Mouse (Mus musculus) ES-E14 (cell line): ENCODE results near the gene Itsn2. TPM values are rescaled to one million over a fixed set of nuclear protein-coding genes. Genes with fewer than 3 reads are reported as not detected.

Source experiments
- DNase-seq: peaks from one replicate; pipeline ENCODE4 v3.0.0-alpha.2; 2013; ENCODE audit warnings: low read depth, low spot score
- H3K27ac ChIP-seq: 2 replicates; pipeline ENCODE4 v1.5.1; 2012; ENCODE audit warnings: low read depth, mild to moderate bottlenecking, low read length, moderate library complexity, mixed read lengths; ENCODE audit not compliant: poor library complexity, insufficient read depth, severe bottlenecking
- H3K36me3 ChIP-seq: 2 replicates; pipeline ENCODE4 v1.6.1; 2012; ENCODE audit warnings: mild to moderate bottlenecking, low read length, moderate library complexity, mixed read lengths; ENCODE audit not compliant: control insufficient read depth, poor library complexity, insufficient read depth, severe bottlenecking
- H3K4me1 ChIP-seq, 2 experiments: fragments of 150-350 bp in 1 of 2; sonication (generic) in 1 of 2; 2 replicates each; pipeline ENCODE4 v1.6.1; 2012; ENCODE audit warnings: low read length in 2 of 2, mild to moderate bottlenecking in 1 of 2, mixed read lengths in 1 of 2; ENCODE audit not compliant: control insufficient read depth in 2 of 2, insufficient read depth in 2 of 2, poor library complexity in 1 of 2
- H3K4me3 ChIP-seq, 2 experiments: fragments of 150-350 bp in 1 of 2; sonication (generic) in 1 of 2; 2 replicates each; pipeline ENCODE4 v1.5.1; 2012; ENCODE audit warnings: low read length in 2 of 2, low read depth in 1 of 2, mild to moderate bottlenecking in 1 of 2, mixed read lengths in 1 of 2; ENCODE audit not compliant: insufficient read depth in 1 of 2, poor library complexity in 1 of 2, severe bottlenecking in 1 of 2
- H3K9ac ChIP-seq: 2 replicates; pipeline ENCODE4 v1.6.1; 2012; ENCODE audit warnings: low read depth, mild to moderate bottlenecking, low read length, mixed read lengths; ENCODE audit not compliant: poor library complexity, insufficient read depth, severe bottlenecking
- H3K9me3 ChIP-seq: fragments of 150-350 bp; sonication (generic); 2 replicates; pipeline ENCODE4 v1.6.1; 2012; ENCODE audit warnings: low read depth, mild to moderate bottlenecking, low read length; ENCODE audit not compliant: control insufficient read depth, insufficient read depth
- CHD2 ChIP-seq: IDR thresholded peaks from 2 replicates; pipeline ENCODE4 v1.6.1; 2014; ENCODE audit warnings: mild to moderate bottlenecking, low read depth, low read length, inconsistent platforms
- HCFC1 ChIP-seq: IDR thresholded peaks from 2 replicates; pipeline ENCODE4 v1.6.1; 2012; ENCODE audit warnings: low read length, inconsistent platforms, borderline replicate concordance; ENCODE audit not compliant: insufficient read depth
- MAFK ChIP-seq: IDR thresholded peaks from 2 replicates; pipeline ENCODE4 v1.6.1; 2014; ENCODE audit warnings: mild to moderate bottlenecking, low read depth, low read length, inconsistent platforms; ENCODE audit not compliant: insufficient read depth
- ZC3H11A ChIP-seq: IDR thresholded peaks from 2 replicates; pipeline ENCODE4 v1.6.1; 2012; ENCODE audit warnings: low read depth, mild to moderate bottlenecking, inconsistent platforms, low read length, borderline replicate concordance
- ZNF384 ChIP-seq: IDR thresholded peaks from 2 replicates; pipeline ENCODE4 v1.6.1; 2012; ENCODE audit warnings: low read depth, low read length, inconsistent platforms
- in situ Hi-C, 2 experiments: fragments of 600-800 bp; cut with MboI; formaldehyde crosslinking; loops; one replicate each; pipeline ENCODE4 v1.15.1; 2025; ENCODE audit warnings: low sequenced_read_pairs in 2 of 2, inconsistent platforms in 1 of 2; ENCODE audit not compliant: unreplicated experiment in 2 of 2
- total RNA-seq: library from RNA; depleted of rRNA; stranded (reverse); fragments of 300-350 nt; gene quantifications from 2 replicates; pipeline ENCODE4 v1.2.3, GENCODE M21; 2012

Gene Itsn2
- total RNA-seq, 1 experiment, result 35.4 TPM

DNA sequence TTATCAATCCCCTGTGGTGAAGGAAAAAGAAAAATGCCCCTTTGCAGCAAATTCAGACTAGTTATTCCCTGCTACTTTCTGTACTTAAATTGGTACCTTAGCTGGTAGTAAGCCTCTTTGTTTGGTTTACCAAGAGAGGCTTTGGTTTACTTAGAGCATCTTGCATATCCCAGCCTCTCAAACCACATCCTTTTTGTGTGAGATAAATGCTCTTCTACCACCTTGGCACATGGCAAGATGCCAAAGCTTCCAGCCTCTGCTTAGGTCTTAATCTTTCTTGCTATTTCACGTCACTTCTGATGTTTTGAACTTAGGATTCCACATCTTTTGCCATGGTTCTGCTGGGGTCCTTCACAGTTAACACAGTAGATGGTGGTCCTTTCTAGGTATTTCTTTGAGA lies 31.8 kb downstream of the Itsn2 start:
- in situ Hi-C loops, result no loop called here
- TF ChIP-seq ZC3H11A, result no peak
- no peak for TF ChIP-seq CHD2
- no peak for TF ChIP-seq MAFK
- TF ChIP-seq ZNF384, result no peak
- no peak for TF ChIP-seq HCFC1

DNA sequence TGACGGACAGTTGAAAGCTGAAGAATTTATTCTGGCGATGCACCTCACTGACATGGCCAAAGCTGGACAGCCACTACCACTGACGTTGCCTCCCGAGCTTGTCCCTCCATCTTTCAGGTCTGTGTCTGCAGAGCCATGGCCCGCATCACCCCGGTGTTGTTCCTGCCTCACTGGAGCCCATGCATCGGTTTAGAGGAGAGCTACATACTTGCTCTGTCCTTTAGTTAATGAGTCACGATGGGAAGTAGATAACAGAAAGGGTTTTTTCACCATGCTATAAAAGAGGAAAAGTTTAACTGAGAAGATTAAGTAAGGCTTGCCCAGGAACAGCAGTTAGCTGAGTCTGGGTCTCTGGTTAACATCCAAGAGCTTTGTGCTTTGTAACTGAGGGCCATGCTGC lies 40.5 kb downstream of the Itsn2 start:
- in situ Hi-C loops, result no loop called here
- no peak for TF ChIP-seq ZC3H11A
- TF ChIP-seq CHD2, result no peak
- TF ChIP-seq ZNF384, result no peak
- TF ChIP-seq HCFC1, result no peak
- no peak for TF ChIP-seq MAFK
- DNase-seq, result no peak
- H3K4me3 ChIP-seq, result no peak overlapping the region
- H3K9me3 ChIP-seq, result no peaks in the 10 kb centered on the region
- H3K9ac ChIP-seq, result no peak overlapping the region
- H3K4me1 ChIP-seq, result no peaks in the 10 kb centered on the region
- peaks cover 17% of the 10 kb centered on the region for H3K36me3 ChIP-seq
- H3K27ac ChIP-seq, result no peak overlapping the region

More for the DNA sequence above, 31.8 kb downstream of the Itsn2 start:
- Histone ChIP-seq H3K9me3 (no peaks in the 10 kb centered on the region), H3K9ac (no peak overlapping the region), H3K27ac (no peak overlapping the region), H3K4me3 (no peak overlapping the region), H3K36me3 (no peaks in the 10 kb centered on the region), H3K4me1 (no peaks in the 10 kb centered on the region)
- DNase-seq, result no peak

DNA sequence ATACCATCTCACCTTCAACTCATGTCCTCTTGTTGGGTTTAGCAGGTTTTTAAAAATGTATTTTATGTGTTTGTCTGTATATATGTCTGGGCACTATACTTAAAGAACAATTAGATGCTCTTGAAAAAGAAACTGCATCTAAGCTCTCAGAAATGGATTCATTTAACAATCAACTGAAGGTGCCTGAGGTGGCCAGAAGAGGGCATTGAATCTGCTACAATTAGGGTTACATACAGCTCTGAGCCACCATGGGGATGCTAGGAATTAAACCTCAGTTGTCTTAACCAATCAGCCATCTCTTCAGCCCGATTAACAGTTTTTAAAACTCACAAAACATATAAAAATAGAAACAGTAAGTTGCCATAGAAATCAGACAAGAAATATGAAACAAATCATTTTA lies 46.0 kb downstream of the Itsn2 start:
- Histone ChIP-seq H3K36me3 (peaks cover 13% of the 10 kb centered on the region), H3K9ac (no peak overlapping the region), H3K27ac (no peak overlapping the region), H3K4me3 (no peak overlapping the region), H3K9me3 (no peaks in the 10 kb centered on the region), H3K4me1 (no peaks in the 10 kb centered on the region)
- in situ Hi-C loops, result no loop called here
- no peak for DNase-seq
- TF ChIP-seq MAFK (no peak), ZNF384 (no peak), HCFC1 (no peak), ZC3H11A (no peak), CHD2 (no peak)

DNA sequence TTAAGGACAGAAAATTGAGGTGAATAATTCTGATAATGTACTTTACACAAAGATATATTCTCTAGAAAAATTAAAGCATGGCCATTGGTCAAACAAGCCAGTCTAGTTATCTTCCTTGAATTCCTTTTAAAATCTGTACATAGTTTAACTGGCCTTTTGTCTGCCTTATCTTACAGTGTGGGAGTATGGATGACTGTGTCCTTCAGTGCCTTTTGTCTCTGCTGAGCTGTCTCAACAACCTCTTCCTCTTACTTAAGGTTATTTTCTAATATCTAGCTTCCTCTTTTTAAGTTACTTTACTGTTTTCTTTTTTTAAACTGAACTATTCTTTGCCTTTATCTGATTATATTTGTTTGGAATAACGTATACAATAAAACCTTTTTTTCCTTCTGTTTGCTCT lies 48.3 kb downstream of the Itsn2 start:
- H3K27ac ChIP-seq, result no peak overlapping the region
- H3K9me3 ChIP-seq, result no peaks in the 10 kb centered on the region
- H3K4me3 ChIP-seq, result no peak overlapping the region
- no peaks in the 10 kb centered on the region for H3K4me1 ChIP-seq
- DNase-seq, result no peak
- in situ Hi-C loops, result no loop called here
- H3K9ac ChIP-seq, result no peak overlapping the region
- H3K36me3 ChIP-seq, result peaks cover 5% of the 10 kb centered on the region
- TF ChIP-seq ZNF384 (no peak), MAFK (no peak), CHD2 (no peak), HCFC1 (no peak), ZC3H11A (no peak)

DNA sequence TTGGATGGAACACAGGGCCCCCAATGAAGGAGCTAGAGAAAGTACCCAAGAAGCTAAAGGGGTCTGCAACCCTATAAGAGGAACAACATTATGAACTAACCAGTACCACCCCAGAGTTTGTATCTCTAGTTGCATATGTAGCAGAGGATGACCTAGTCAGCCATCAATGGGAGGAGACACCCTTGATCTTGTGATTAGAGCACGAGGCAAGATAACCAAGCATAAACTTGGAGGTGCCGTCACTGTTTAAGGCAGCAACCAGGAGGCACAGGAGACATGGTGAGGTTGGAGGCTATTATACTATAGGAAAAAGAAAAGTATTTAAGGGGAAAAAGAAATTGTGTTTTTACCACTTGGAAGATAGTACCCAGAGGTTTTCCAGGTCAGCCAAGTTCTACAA lies 64.4 kb downstream of the Itsn2 start:
- H3K9ac ChIP-seq, result no peak overlapping the region
- TF ChIP-seq MAFK (no peak), ZC3H11A (no peak), ZNF384 (no peak), CHD2 (no peak), HCFC1 (no peak)
- H3K9me3 ChIP-seq, result no peaks in the 10 kb centered on the region
- H3K36me3 ChIP-seq, result peaks cover 4% of the 10 kb centered on the region
- H3K4me1 ChIP-seq, result 0 out of 4 replicates have a peak, but pooled peaks cover 0 to 1% of the 10 kb centered on the region in 2 experiments
- no peak overlapping the region for H3K4me3 ChIP-seq
- in situ Hi-C loops, result no loop called here
- H3K27ac ChIP-seq, result no peak overlapping the region
- no peak for DNase-seq
